9 mouse cellular contexts compared by ENCODE assay signal in the genomic region with DNA sequence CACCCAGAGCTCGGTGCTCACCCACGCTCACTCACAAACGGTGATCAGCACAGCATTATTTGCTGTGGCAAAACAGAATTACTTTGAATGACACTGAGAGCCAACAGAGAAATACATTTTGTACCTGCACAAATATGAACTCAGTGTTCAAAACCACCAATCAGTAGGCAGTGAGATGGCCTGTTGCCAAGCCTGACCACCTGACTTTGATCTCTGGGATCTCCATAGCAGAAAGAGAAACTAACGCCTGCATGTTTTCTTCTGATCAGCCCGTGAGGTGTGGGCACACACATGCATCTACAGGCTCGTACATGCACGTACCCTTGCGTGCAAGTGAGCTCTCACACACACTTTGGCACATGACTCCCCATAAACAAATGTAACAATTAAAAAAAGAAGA.
"Had no signal": no experiment of that assay in that cellular context is flagged by ENCODE, and none has a peak within 500 bp of the region (broad histone marks: within the 10 kb centered on the region; RNA-seq: fewer than 3 reads in every experiment).

No protein-coding gene starts in this region.

- DNase-seq: kidney, adult 11 months; kidney, adult 8-10 months; kidney, postnatal 10 days; kidney, postnatal 36 days; layer of hippocampus, postnatal 36 days; left cerebral cortex, postnatal 4 days; liver, postnatal 0 days; midbrain, embryonic 14.5 days; thymus, postnatal 25 days had no signal
